Mouse (Mus musculus) embryonic facial prominence, embryonic 13.5 days (tissue): ENCODE results near the gene P3h2. TPM values are rescaled to one million over a fixed set of nuclear protein-coding genes. Genes with fewer than 3 reads are reported as not detected.

Source experiments
- ATAC-seq: fragments of 200-750 bp; cut with Nextera tagmentation; 2 replicates; pipeline ENCODE4 v1.8.0; 2017; ENCODE audit warnings: low read depth; ENCODE audit not compliant: insufficient number of reproducible peaks, insufficient read depth, low FRiP score, low TSS enrichment
- H3K27ac ChIP-seq: fragments of 300-500 bp; sonication (generic); 2 replicates; pipeline ENCODE4 v1.5.1; 2015; ENCODE audit warnings: moderate library complexity, mild to moderate bottlenecking, inconsistent platforms
- H3K27me3 ChIP-seq: fragments of 300-500 bp; sonication (generic); 2 replicates; pipeline ENCODE4 v1.6.1; 2015; ENCODE audit warnings: mild to moderate bottlenecking, inconsistent platforms
- H3K36me3 ChIP-seq: fragments of 300-500 bp; sonication (generic); 2 replicates; pipeline ENCODE4 v1.6.1; 2015; ENCODE audit warnings: mild to moderate bottlenecking, inconsistent platforms
- H3K4me1 ChIP-seq: fragments of 300-500 bp; sonication (generic); 2 replicates; pipeline ENCODE4 v1.6.1; 2015; ENCODE audit warnings: inconsistent platforms
- H3K4me2 ChIP-seq: fragments of 300-500 bp; sonication (generic); 2 replicates; pipeline ENCODE4 v1.6.1; 2015; ENCODE audit warnings: moderate library complexity, mild to moderate bottlenecking, inconsistent platforms
- H3K4me3 ChIP-seq: fragments of 300-500 bp; sonication (generic); 2 replicates; pipeline ENCODE4 v1.5.1; 2015; ENCODE audit warnings: mild to moderate bottlenecking, inconsistent platforms
- H3K9ac ChIP-seq: fragments of 300-500 bp; sonication (generic); 2 replicates; pipeline ENCODE4 v1.6.1; 2015; ENCODE audit warnings: mild to moderate bottlenecking, inconsistent platforms
- H3K9me3 ChIP-seq: fragments of 300-500 bp; sonication (generic); 2 replicates; pipeline ENCODE4 v1.6.1; 2016; ENCODE audit warnings: inconsistent platforms
- WGBS: fragments of 180-500 bp; shearing (Covaris S2); methylation state at CpG from one replicate; pipeline ENCODE4 v1.1.7; 2015; ENCODE audit warnings: mixed read lengths; 5-methylcytosine and 5-hydroxymethylcytosine counted together
- polyA plus RNA-seq: library from polyadenylated mRNA; unstranded; fragments of >200 nt; fragmentation: Nextera tagmentation; extraction: Ambion mirVana; gene quantifications from 2 replicates; pipeline ENCODE4 v1.2.1, GENCODE M21; 2015

The P3h2 gene
- polyA plus RNA-seq, 1 experiment from 2014 or later = 3.3 TPM

- no peak overlapping the region for H3K4me2 ChIP-seq
- H3K27ac ChIP-seq = no peak overlapping the region
- ATAC-seq = no peak
- no peaks in the 10 kb centered on the region for H3K36me3 ChIP-seq
- no peak overlapping the region for H3K4me3 ChIP-seq
- WGBS = 58% methylated on average over 6 of the region's 6 CpGs
- H3K27me3 ChIP-seq = no peaks in the 10 kb centered on the region
- no peaks in the 10 kb centered on the region for H3K4me1 ChIP-seq
- no peaks in the 10 kb centered on the region for H3K9me3 ChIP-seq
- no peak overlapping the region for H3K9ac ChIP-seq
These were observed 40.5 kb downstream of the P3h2 start for GRCm38 (mm10) chr16:26065060-26065459.

- WGBS = 82% methylated on average over 5 of the region's 5 CpGs
- no peak overlapping the region for H3K27ac ChIP-seq
- no peaks in the 10 kb centered on the region for H3K4me1 ChIP-seq
- H3K4me3 ChIP-seq = no peak overlapping the region
- no peak for ATAC-seq
- no peaks in the 10 kb centered on the region for H3K36me3 ChIP-seq
- H3K4me2 ChIP-seq = no peak overlapping the region
- no peaks in the 10 kb centered on the region for H3K27me3 ChIP-seq
- no peaks in the 10 kb centered on the region for H3K9me3 ChIP-seq
- no peak overlapping the region for H3K9ac ChIP-seq
These were observed 45.1 kb downstream of the P3h2 start for GRCm38 (mm10) chr16:26060239-26061085.

DNA sequence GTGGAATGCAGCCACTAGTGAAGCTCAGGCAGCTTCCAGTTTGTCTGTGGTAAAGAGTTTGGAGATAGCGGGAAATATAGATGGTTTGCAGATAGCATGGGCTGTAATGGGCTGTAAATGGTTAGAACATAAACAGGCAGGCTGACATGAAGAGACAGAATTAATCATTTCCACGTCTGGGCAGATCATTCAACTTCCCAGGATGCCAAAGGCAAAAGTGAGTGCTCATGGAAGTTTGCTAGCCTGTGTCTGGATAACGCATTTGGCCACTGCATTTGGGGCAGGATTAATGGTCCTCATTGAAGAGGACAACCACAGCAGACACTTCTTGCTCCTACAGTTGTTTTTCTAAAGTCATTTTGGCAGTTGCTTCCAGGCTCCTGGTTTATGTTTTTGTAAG is 52.0 kb downstream of the P3h2 start:
- Histone ChIP-seq H3K27ac (0 out of 2 replicates have a peak overlapping the region, but pooled peaks have one; percentile 6), H3K9ac (no peak overlapping the region), H3K4me3 (no peak overlapping the region), H3K27me3 (no peaks in the 10 kb centered on the region), H3K9me3 (no peaks in the 10 kb centered on the region), H3K36me3 (no peaks in the 10 kb centered on the region), H3K4me2 (no peak overlapping the region), H3K4me1 (peaks cover 43% of the 10 kb centered on the region)
- no peak for ATAC-seq
- WGBS = 37% methylated on average over 3 of the region's 3 CpGs

GRCm38 (mm10) chr16:26049393-26050087 is 56.0 kb downstream of the P3h2 start:
- H3K9me3 ChIP-seq = no peaks in the 10 kb centered on the region
- no peak overlapping the region for H3K4me2 ChIP-seq
- no peaks in the 10 kb centered on the region for H3K36me3 ChIP-seq
- H3K27ac ChIP-seq = no peak overlapping the region; the same call in 1 of the 2 replicates
- H3K27me3 ChIP-seq = no peaks in the 10 kb centered on the region
- WGBS = 26% methylated on average over 5 of the region's 5 CpGs
- peaks cover 47% of the 10 kb centered on the region for H3K4me1 ChIP-seq
- ATAC-seq = no peak
- H3K9ac ChIP-seq = no peak overlapping the region
- no peak overlapping the region for H3K4me3 ChIP-seq

GRCm38 (mm10) chr16:26047870-26048269 is 57.7 kb downstream of the P3h2 start:
- Histone ChIP-seq H3K36me3 (no peaks in the 10 kb centered on the region), H3K4me3 (no peak overlapping the region), H3K27ac (no peak overlapping the region), H3K9ac (no peak overlapping the region), H3K4me2 (no peak overlapping the region), H3K27me3 (no peaks in the 10 kb centered on the region), H3K9me3 (no peaks in the 10 kb centered on the region), H3K4me1 (peaks cover 46% of the 10 kb centered on the region)
- 69% methylated on average over 3 of the region's 3 CpGs for WGBS
- ATAC-seq = no peak

DNA sequence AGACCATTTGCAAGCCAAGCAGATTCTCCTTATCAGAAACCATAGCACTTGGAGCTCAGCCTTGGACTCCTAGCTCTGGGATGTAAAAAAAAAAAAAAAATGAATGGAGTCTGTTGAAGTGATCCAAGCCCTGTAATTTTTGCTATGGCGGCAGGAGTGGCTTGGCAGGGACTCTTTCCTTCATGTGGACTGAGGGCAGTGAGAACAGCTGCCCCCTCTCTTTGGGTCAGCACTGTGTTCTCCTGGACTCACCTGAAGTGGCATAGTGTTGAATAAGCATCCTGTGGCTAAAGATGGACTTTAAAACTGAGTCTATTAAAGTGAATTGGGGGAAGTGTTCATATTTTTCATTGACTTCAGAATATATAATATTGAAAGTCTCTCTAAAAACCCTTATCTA is 58.2 kb downstream of the P3h2 start:
- Histone ChIP-seq H3K9me3 (no peaks in the 10 kb centered on the region), H3K27ac (no peak overlapping the region), H3K36me3 (no peaks in the 10 kb centered on the region), H3K4me3 (no peak overlapping the region), H3K4me1 (peaks cover 50% of the 10 kb centered on the region), H3K4me2 (no peak overlapping the region), H3K27me3 (no peaks in the 10 kb centered on the region), H3K9ac (no peak overlapping the region)
- WGBS = 72% methylated on average over 1 of the region's 1 CpGs
- no peak for ATAC-seq

GRCm38 (mm10) chr16:26041929-26042303 is 63.7 kb downstream of the P3h2 start:
- H3K9me3 ChIP-seq = no peaks in the 10 kb centered on the region
- 13% methylated on average over 2 of the region's 2 CpGs for WGBS
- no peaks in the 10 kb centered on the region for H3K36me3 ChIP-seq
- no peaks in the 10 kb centered on the region for H3K27me3 ChIP-seq
- H3K27ac ChIP-seq = peak overlapping the region; percentile 87
- H3K9ac ChIP-seq = no peak overlapping the region
- H3K4me3 ChIP-seq = no peak overlapping the region
- peak overlapping the region; percentile 24 for H3K4me2 ChIP-seq
- peaks cover 37% of the 10 kb centered on the region for H3K4me1 ChIP-seq
- peak; percentile 60 for ATAC-seq

DNA sequence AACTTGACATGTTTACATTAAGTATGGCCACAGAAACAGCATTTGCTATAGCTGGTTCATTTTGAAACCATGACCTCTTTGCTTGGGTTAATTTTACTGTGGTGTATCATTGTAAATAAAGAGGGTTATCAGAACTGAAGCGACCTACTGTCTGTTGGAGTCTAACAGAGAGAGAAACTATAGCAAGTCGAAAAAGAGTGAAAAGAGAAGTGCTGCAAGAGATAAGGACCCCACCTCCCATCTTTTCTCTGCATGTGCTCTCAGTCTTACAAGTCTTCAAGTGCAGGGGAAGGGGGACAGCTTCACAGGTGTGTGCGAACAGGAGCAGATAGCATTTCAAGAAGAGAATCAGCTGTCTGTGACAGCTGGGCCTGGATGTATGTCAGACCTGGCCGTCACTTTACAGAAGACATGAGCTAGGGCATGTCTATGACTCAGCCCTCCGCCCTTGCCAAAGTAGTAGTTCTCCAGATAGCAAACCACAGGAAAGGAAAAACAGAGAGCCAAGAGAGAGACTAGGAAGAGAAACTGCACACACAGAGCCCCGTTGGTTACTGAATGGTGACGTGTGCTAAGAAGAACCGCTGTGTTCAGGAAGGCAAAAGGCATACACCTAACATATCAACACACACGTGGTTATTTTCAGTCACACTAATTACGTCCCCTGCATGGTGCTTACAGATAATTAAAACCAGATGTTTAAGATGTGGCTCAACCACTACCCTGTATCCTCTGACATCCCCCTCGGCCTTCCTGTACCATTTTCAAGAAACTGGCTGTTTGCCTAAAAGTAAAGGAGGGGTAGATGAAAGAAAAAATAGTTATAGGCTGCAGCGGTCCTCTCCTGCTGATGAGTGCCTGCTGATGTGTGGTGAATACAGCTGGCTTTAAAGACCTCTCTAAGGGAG is 64.3 kb downstream of the P3h2 start:
- H3K4me2 ChIP-seq = peak overlapping the region; percentile 24
- WGBS = 28% methylated on average over 12 of the region's 12 CpGs
- no peak overlapping the region for H3K9ac ChIP-seq
- no peaks in the 10 kb centered on the region for H3K36me3 ChIP-seq
- peaks cover 43% of the 10 kb centered on the region for H3K4me1 ChIP-seq
- no peaks in the 10 kb centered on the region for H3K9me3 ChIP-seq
- H3K27ac ChIP-seq = peak overlapping the region; percentile 87
- peak; percentile 91 for ATAC-seq
- H3K4me3 ChIP-seq = no peak overlapping the region
- no peaks in the 10 kb centered on the region for H3K27me3 ChIP-seq

GRCm38 (mm10) chr16:26039320-26039719 is 66.3 kb downstream of the P3h2 start:
- H3K9me3 ChIP-seq = no peaks in the 10 kb centered on the region
- no peak overlapping the region for H3K4me2 ChIP-seq
- peaks cover 49% of the 10 kb centered on the region for H3K4me1 ChIP-seq
- ATAC-seq = no peak
- no peak overlapping the region for H3K4me3 ChIP-seq
- H3K9ac ChIP-seq = no peak overlapping the region
- H3K27me3 ChIP-seq = no peaks in the 10 kb centered on the region
- no peak overlapping the region for H3K27ac ChIP-seq
- WGBS = 24% methylated on average over 3 of the region's 3 CpGs
- H3K36me3 ChIP-seq = no peaks in the 10 kb centered on the region

DNA sequence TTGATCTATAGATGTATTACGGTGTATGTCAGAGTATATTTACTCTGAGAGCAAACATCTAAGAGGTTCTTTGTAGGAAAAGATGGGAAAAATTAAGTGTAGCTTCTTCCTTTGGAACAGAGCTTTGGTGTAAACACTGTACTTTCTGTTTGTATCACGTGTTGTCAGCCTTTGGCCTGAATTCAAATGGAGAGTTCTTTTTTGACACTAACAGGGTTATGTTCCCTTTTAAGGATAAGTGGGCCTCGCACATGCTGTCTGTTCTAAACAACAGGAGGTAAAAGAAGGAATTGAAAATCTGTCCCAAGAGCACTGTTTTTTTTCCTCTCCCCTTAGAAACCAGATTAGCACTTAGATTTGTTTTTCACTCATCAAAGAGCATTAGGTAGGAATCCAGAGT is 70.1 kb downstream of the P3h2 start:
- H3K9ac ChIP-seq = no peak overlapping the region
- H3K9me3 ChIP-seq = 0 out of 2 replicates have a peak, but pooled peaks cover 6% of the 10 kb centered on the region
- peaks cover 20% of the 10 kb centered on the region for H3K4me1 ChIP-seq
- H3K27ac ChIP-seq = no peak overlapping the region
- H3K36me3 ChIP-seq = peaks cover 3% of the 10 kb centered on the region; the same call in 1 of the 2 replicates
- H3K4me3 ChIP-seq = no peak overlapping the region
- H3K27me3 ChIP-seq = no peaks in the 10 kb centered on the region
- 44% methylated on average over 3 of the region's 3 CpGs for WGBS
- ATAC-seq = no peak
- H3K4me2 ChIP-seq = no peak overlapping the region

DNA sequence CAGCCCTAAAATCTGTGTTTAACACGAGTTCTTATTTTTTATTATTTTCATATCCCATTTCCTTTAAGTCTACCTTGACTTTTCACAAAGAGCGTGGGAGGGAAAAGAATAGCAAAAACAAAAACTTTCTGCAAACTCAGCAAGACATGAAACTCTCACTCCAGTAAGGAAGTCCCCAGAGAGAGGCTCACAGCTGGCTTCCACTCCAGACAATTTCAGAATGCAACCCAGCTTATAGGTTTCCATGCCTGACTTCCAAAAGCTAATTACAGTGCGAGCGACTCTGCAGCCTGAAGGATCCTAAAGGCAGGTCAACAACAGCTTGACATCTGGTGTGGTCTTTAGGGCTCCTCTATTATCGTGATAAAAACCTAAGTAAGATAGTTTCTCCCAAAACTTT is 70.5 kb downstream of the P3h2 start:
- no peaks in the 10 kb centered on the region for H3K27me3 ChIP-seq
- 41% methylated on average over 5 of the region's 5 CpGs for WGBS
- peaks cover 3% of the 10 kb centered on the region; the same call in 1 of the 2 replicates for H3K36me3 ChIP-seq
- H3K4me3 ChIP-seq = no peak overlapping the region
- H3K4me2 ChIP-seq = no peak overlapping the region
- peaks cover 20% of the 10 kb centered on the region for H3K4me1 ChIP-seq
- H3K27ac ChIP-seq = no peak overlapping the region
- no peak for ATAC-seq
- H3K9ac ChIP-seq = no peak overlapping the region
- 0 out of 2 replicates have a peak, but pooled peaks cover 6% of the 10 kb centered on the region for H3K9me3 ChIP-seq
